9 mouse cellular contexts compared by ENCODE assay signal in the genomic region with DNA sequence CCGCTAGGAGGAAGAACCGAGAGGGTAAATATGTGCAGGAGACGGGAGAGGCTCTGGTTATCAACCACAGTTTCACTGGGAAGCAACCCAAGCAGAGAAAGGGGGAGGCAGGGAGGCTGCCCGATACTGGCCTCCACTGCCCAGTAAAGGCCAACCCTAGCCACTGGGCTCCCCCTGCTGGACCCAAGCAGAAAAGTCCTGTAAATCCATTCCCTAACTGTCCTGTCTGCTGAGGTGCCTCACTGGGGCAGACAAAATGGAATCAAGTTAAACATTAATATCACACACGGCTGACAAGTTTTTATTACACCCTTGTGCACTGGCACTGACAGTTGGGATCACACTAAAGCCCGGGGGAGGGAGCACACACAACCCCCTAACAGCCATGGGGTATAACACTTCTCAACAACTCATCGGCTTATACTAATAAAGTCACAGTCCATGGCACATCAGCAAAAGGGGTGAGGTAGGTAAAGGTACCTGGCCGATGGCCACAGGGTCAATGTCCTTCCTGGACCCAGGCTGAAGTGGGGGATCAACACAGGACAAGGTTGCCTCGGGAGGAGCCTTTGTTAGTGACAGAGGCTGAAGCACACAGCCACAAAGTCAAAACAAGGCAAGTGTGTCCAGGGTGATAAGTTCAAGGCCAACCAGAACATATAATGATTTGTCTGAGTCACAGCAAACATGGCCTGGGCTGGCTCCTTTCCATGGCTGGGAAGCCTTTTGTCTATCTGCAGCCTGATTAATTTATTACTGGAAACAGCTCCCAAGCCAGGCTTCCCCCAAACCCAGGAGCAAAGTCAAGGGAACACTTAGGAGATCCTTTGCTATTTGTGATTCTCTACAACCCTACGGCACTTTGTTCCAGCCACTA. TPM values are rescaled to one million over a fixed set of nuclear protein-coding genes. Genes with fewer than 3 reads are reported as not detected.
DNase-seq lines count a peak whose midpoint lies in the region; ATAC-seq and TF ChIP-seq lines count a peak whose summit lies in the region.
"Had no signal": no experiment of that assay in that cellular context is flagged by ENCODE, and none has a peak within 500 bp of the region (broad histone marks: within the 10 kb centered on the region; RNA-seq: fewer than 3 reads in every experiment).

No protein-coding gene starts in this region.

- no peak overlapping the region for H3K9ac ChIP-seq in hindbrain, embryonic 11.5 days (ENCODE audit: low read depth, low read length)
- H3K9ac ChIP-seq in hindbrain, embryonic 13.5 days: no peak overlapping the region
- peak overlapping the region; percentile 46 for H3K9ac ChIP-seq in intestine, embryonic 16.5 days (ENCODE audit: low read depth, low read length)
- H3K9ac ChIP-seq: midbrain, embryonic 12.5 days had no signal

- intact Hi-C loops in left cerebral cortex, postnatal 36 days (cut with DNase I): no loop called here

- no peak overlapping the region for H3K27ac ChIP-seq in hindbrain, embryonic 11.5 days (ENCODE audit: low read depth, low read length)
- no peak overlapping the region for H3K27ac ChIP-seq in hindbrain, embryonic 13.5 days
- peak overlapping the region; percentile 91 for H3K27ac ChIP-seq in intestine, embryonic 16.5 days (ENCODE audit: low read length)
- H3K27ac ChIP-seq: midbrain, embryonic 12.5 days had no signal

- TF ChIP-seq POLR2A in lung, adult 2 months (IDR thresholded peaks at IDR 0.05; ENCODE audit: borderline replicate concordance, extremely low read depth, low read depth, low read length): peak; percentile 40; the same call in 1 of the 2 replicates

- DNase-seq in hindbrain, embryonic 11.5 days (ENCODE audit: low spot score): peak; percentile 72
- DNase-seq in adipocyte (ENCODE audit: low spot score): peak; percentile 90
- peak; percentile 73 for DNase-seq in lung, adult 2 months
- DNase-seq in spleen, postnatal 14 days (ENCODE audit: low spot score in 2 of 2): peak; percentile 45 to 61
- no peak for DNase-seq in left cerebral cortex, postnatal 36 days (ENCODE audit: low spot score in 2 of 2)

- TF ChIP-seq CTCF in lung, adult 2 months (IDR thresholded peaks at IDR 0.05; ENCODE audit: insufficient read depth, low read length): peak; percentile 78

- no peaks in the 10 kb centered on the region for H3K9me3 ChIP-seq in hindbrain, embryonic 11.5 days (ENCODE audit: control insufficient read depth, low read length)
- no peaks in the 10 kb centered on the region for H3K9me3 ChIP-seq in hindbrain, embryonic 13.5 days
- H3K9me3 ChIP-seq in erythroblast, embryonic 14.5 days (ENCODE audit: control insufficient read depth, low read length): no peaks in the 10 kb centered on the region
- H3K9me3 ChIP-seq in intestine, embryonic 16.5 days (ENCODE audit: control insufficient read depth, low read length): no peaks in the 10 kb centered on the region
- H3K9me3 ChIP-seq: midbrain, embryonic 12.5 days had no signal

- H3K4me3 ChIP-seq in hindbrain, embryonic 11.5 days (ENCODE audit: low read depth, low read length): no peak overlapping the region
- no peak overlapping the region for H3K4me3 ChIP-seq in hindbrain, embryonic 13.5 days
- peak overlapping the region; percentile 78 for H3K4me3 ChIP-seq in erythroblast, embryonic 14.5 days (replicated peaks)
- no peak overlapping the region for H3K4me3 ChIP-seq in intestine, embryonic 16.5 days (ENCODE audit: low read length)
- no peak overlapping the region for H3K4me3 ChIP-seq in lung, adult 2 months (replicated peaks; ENCODE audit: extremely low read depth, low read depth, low read length)
- H3K4me3 ChIP-seq: midbrain, embryonic 12.5 days had no signal

- H3K36me3 ChIP-seq in hindbrain, embryonic 11.5 days (ENCODE audit: control insufficient read depth, insufficient read depth, low read length): no peaks in the 10 kb centered on the region
- H3K36me3 ChIP-seq in hindbrain, embryonic 13.5 days: no peaks in the 10 kb centered on the region
- H3K36me3 ChIP-seq in erythroblast, embryonic 14.5 days (ENCODE audit: control insufficient read depth): peaks cover 95% of the 10 kb centered on the region
- H3K36me3 ChIP-seq in intestine, embryonic 16.5 days (ENCODE audit: control insufficient read depth, insufficient read depth, low read length): no peaks in the 10 kb centered on the region
- H3K36me3 ChIP-seq: midbrain, embryonic 12.5 days had no signal

- no peak overlapping the region for H3K4me2 ChIP-seq in hindbrain, embryonic 11.5 days (replicated peaks; ENCODE audit: low read depth, low read length)
- H3K4me2 ChIP-seq in hindbrain, embryonic 13.5 days: no peak overlapping the region
- H3K4me2 ChIP-seq in intestine, embryonic 16.5 days (ENCODE audit: low read depth, low read length): 0 out of 2 replicates have a peak overlapping the region, but pooled peaks have one; percentile 1
- H3K4me2 ChIP-seq: midbrain, embryonic 12.5 days had no signal

- no peak for ATAC-seq in hindbrain, embryonic 11.5 days (ENCODE audit: low FRiP score)
- ATAC-seq in hindbrain, embryonic 13.5 days (ENCODE audit: low FRiP score): no peak
- ATAC-seq in intestine, embryonic 16.5 days: peak; percentile 81

- no peaks in the 10 kb centered on the region for H3K4me1 ChIP-seq in hindbrain, embryonic 11.5 days (replicated peaks; ENCODE audit: control insufficient read depth, insufficient read depth, low read length)
- H3K4me1 ChIP-seq in hindbrain, embryonic 13.5 days (replicated peaks): 0 out of 2 replicates have a peak, but pooled peaks cover 6% of the 10 kb centered on the region
- peaks cover 99% of the 10 kb centered on the region for H3K4me1 ChIP-seq in erythroblast, embryonic 14.5 days (ENCODE audit: control insufficient read depth)
- H3K4me1 ChIP-seq in intestine, embryonic 16.5 days (ENCODE audit: control insufficient read depth, insufficient read depth, low read length): peaks cover 19% of the 10 kb centered on the region
- H3K4me1 ChIP-seq in lung, adult 2 months (ENCODE audit: control insufficient read depth, insufficient read depth, low read length): peaks cover 4% of the 10 kb centered on the region; the same call in 1 of the 2 replicates

- WGBS in hindbrain, embryonic 11.5 days: 58% methylated on average over 10 of the region's 10 CpGs
- 51% methylated on average over 10 of the region's 10 CpGs for WGBS in hindbrain, embryonic 13.5 days
- 34% methylated on average over 10 of the region's 10 CpGs for WGBS in intestine, embryonic 16.5 days
- WGBS in lung, adult 2 months: 37% methylated on average over 10 of the region's 10 CpGs

- H3K27me3 ChIP-seq in hindbrain, embryonic 11.5 days (ENCODE audit: control insufficient read depth, insufficient read depth, low read length): no peaks in the 10 kb centered on the region
- peaks cover 4% of the 10 kb centered on the region; the same call in 1 of the 2 replicates for H3K27me3 ChIP-seq in hindbrain, embryonic 13.5 days
- H3K27me3 ChIP-seq in erythroblast, embryonic 14.5 days (ENCODE audit: control insufficient read depth): no peaks in the 10 kb centered on the region
- no peaks in the 10 kb centered on the region for H3K27me3 ChIP-seq in intestine, embryonic 16.5 days (replicated peaks; ENCODE audit: control insufficient read depth, insufficient read depth, low read length)

RNA-seq across cellular contexts. Expression of a gene that starts 6.0 kb away (rescaled TPM):
- 26.0 and 29.5 TPM in 2 replicates for polyA plus RNA-seq in hindbrain, embryonic 11.5 days (2014; fragmentation: Nextera tagmentation; extraction: Ambion mirVana)
- 20.5 and 22.6 TPM in 2 replicates for polyA plus RNA-seq in hindbrain, embryonic 13.5 days (2015; fragmentation: Nextera tagmentation; extraction: Ambion mirVana)
- polyA plus RNA-seq in erythroblast, embryonic 14.5 days (2012): 42.1 and 83.7 TPM in 2 replicates
- 125 and 141 TPM in 2 replicates for polyA plus RNA-seq in intestine, embryonic 16.5 days (2015; fragmentation: Nextera tagmentation; extraction: Ambion mirVana)
- polyA plus RNA-seq in lung, adult 2 months (2012; rRNA removed): 20.7 and 24.0 TPM in 2 replicates
- total RNA-seq in left cerebral cortex, postnatal 36 days (2021): 10 to 100 TPM; 36.1 to 43.1 TPM

RNA-seq across cellular contexts. Expression of a gene that starts 9.9 kb away (rescaled TPM):
- polyA plus RNA-seq in hindbrain, embryonic 11.5 days (2014; fragmentation: Nextera tagmentation; extraction: Ambion mirVana): 0.82 and 1.1 TPM in 2 replicates
- 0.29 and 0.43 TPM in 2 replicates for polyA plus RNA-seq in hindbrain, embryonic 13.5 days (2015; fragmentation: Nextera tagmentation; extraction: Ambion mirVana)
- 0.95 and 3.0 TPM in 2 replicates for polyA plus RNA-seq in erythroblast, embryonic 14.5 days (2012)
- 116 and 121 TPM in 2 replicates for polyA plus RNA-seq in intestine, embryonic 16.5 days (2015; fragmentation: Nextera tagmentation; extraction: Ambion mirVana)
- 56.2 and 69.8 TPM in 2 replicates for polyA plus RNA-seq in lung, adult 2 months (2012; rRNA removed)
- total RNA-seq in left cerebral cortex, postnatal 36 days (2021): not detected

RNA-seq across cellular contexts. Expression of a gene that starts 21.5 kb away (rescaled TPM):
- polyA plus RNA-seq in hindbrain, embryonic 11.5 days (2014; fragmentation: Nextera tagmentation; extraction: Ambion mirVana): 95.5 and 98.2 TPM in 2 replicates
- polyA plus RNA-seq in hindbrain, embryonic 13.5 days (2015; fragmentation: Nextera tagmentation; extraction: Ambion mirVana): 92.9 and 100 TPM in 2 replicates
- polyA plus RNA-seq in erythroblast, embryonic 14.5 days (2012): 2.9 and 4.8 TPM in 2 replicates
- 68.1 and 70.1 TPM in 2 replicates for polyA plus RNA-seq in intestine, embryonic 16.5 days (2015; fragmentation: Nextera tagmentation; extraction: Ambion mirVana)
- polyA plus RNA-seq in lung, adult 2 months (2012; rRNA removed): 25.4 and 30.1 TPM in 2 replicates
- 10 to 100 TPM; 30.3 to 31.5 TPM for total RNA-seq in left cerebral cortex, postnatal 36 days (2021)

RNA-seq across cellular contexts. Expression of a gene that starts 45.0 kb away (rescaled TPM):
- polyA plus RNA-seq in hindbrain, embryonic 11.5 days (2014; fragmentation: Nextera tagmentation; extraction: Ambion mirVana): 17.8 and 22.1 TPM in 2 replicates
- 15.9 and 17.2 TPM in 2 replicates for polyA plus RNA-seq in hindbrain, embryonic 13.5 days (2015; fragmentation: Nextera tagmentation; extraction: Ambion mirVana)
- polyA plus RNA-seq in erythroblast, embryonic 14.5 days (2012): 16.7 and 23.0 TPM in 2 replicates
- 13.2 and 13.8 TPM in 2 replicates for polyA plus RNA-seq in intestine, embryonic 16.5 days (2015; fragmentation: Nextera tagmentation; extraction: Ambion mirVana)
- polyA plus RNA-seq in lung, adult 2 months (2012; rRNA removed): 23.1 and 26.3 TPM in 2 replicates
- 10 to 100 TPM; 13.1 to 14.5 TPM for total RNA-seq in left cerebral cortex, postnatal 36 days (2021)

Comparison
In these comparisons a context has a peak if more than half of its experiments do, and no peak if none do; other contexts are left out.
1. DNase-seq: peak in hindbrain, embryonic 11.5 days (single experiment), adipocyte (single experiment), lung, adult 2 months (single experiment) and spleen, postnatal 14 days (2 of 2); none in left cerebral cortex, postnatal 36 days (0 of 2).
2. RNA of a gene that starts 9.9 kb away (polyA plus RNA-seq): 116 to 121 TPM in intestine, embryonic 16.5 days and 56.2 to 69.8 TPM in lung, adult 2 months; 0.95 to 3.0 TPM in erythroblast, embryonic 14.5 days, 0.82 to 1.1 TPM in hindbrain, embryonic 11.5 days and 0.29 to 0.43 TPM in hindbrain, embryonic 13.5 days; every median in the first group is over 10 times any median in the second.